Mouse (Mus musculus): ENCODE data around the gene Slc25a4.

DNA sequence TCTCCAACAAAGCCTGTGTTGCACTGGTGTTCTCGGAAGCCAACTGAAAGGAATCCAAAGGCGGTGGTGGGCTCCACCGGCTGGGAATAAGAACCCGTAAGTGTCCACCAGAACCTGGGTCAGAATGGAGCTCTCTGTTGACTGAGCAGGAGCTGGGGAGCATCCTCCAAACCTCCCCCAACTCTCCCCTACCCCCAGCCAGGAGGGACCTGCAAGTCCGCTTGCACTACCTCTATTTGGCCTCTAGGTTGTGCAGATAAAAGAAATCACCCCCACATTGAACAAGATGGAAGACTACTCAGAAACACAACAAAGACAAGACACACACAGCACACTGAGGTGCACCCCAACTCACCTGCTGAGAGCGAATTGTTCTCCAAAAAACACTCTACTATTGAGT lies 8.7 kb downstream of the Slc25a4 start:
- TF ChIP-seq CTCF (IDR thresholded peaks at IDR 0.05; ENCODE audit: insufficient read depth, low read length) (no peak), POLR2A (IDR thresholded peaks at IDR 0.05; ENCODE audit: borderline replicate concordance, extremely low read depth, low read depth, low read length) (no peak)
